Mouse (Mus musculus) ES-E14 (cell line): ENCODE data around the gene Reln.

Experiments
- CHD2 ChIP-seq: IDR thresholded peaks from 2 replicates; pipeline ENCODE4 v1.6.1; 2014; ENCODE audit warnings: mild to moderate bottlenecking, low read depth, low read length, inconsistent platforms
- HCFC1 ChIP-seq: IDR thresholded peaks from 2 replicates; pipeline ENCODE4 v1.6.1; 2012; ENCODE audit warnings: low read length, inconsistent platforms, borderline replicate concordance; ENCODE audit not compliant: insufficient read depth
- MAFK ChIP-seq: IDR thresholded peaks from 2 replicates; pipeline ENCODE4 v1.6.1; 2014; ENCODE audit warnings: mild to moderate bottlenecking, low read depth, low read length, inconsistent platforms; ENCODE audit not compliant: insufficient read depth
- ZC3H11A ChIP-seq: IDR thresholded peaks from 2 replicates; pipeline ENCODE4 v1.6.1; 2012; ENCODE audit warnings: low read depth, mild to moderate bottlenecking, inconsistent platforms, low read length, borderline replicate concordance
- ZNF384 ChIP-seq: IDR thresholded peaks from 2 replicates; pipeline ENCODE4 v1.6.1; 2012; ENCODE audit warnings: low read depth, low read length, inconsistent platforms

GRCm38 (mm10) chr5:22119296-22119695 is 225.2 kb downstream of the Reln start:
- TF ChIP-seq ZC3H11A, result no peak
- no peak for TF ChIP-seq MAFK
- no peak for TF ChIP-seq CHD2
- TF ChIP-seq ZNF384, result no peak
- no peak for TF ChIP-seq HCFC1
